Mouse (Mus musculus): ENCODE data around the gene Csrnp3.

Gene Csrnp3

DNA sequence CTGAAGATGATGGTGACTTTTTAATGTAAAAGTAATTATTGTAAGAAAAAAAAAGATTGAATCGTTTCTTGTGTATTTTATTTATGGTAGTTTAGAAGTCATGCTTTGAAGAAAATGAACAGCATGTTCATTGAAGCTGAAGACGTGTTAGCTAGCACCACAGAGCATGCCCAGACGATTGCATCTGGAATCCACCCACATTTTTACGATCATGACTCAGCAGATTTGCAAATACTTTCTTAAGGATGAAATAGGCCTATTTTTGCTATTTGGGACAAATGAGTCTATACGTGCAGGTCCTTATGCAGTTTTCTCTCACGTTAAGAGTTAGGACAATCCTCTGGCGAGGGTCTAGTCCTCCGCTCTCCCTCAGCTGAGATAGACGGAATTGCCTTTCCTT is 177.9 kb downstream of the Csrnp3 start:
- DNase-seq (ENCODE audit: low spot score): no peak

DNA sequence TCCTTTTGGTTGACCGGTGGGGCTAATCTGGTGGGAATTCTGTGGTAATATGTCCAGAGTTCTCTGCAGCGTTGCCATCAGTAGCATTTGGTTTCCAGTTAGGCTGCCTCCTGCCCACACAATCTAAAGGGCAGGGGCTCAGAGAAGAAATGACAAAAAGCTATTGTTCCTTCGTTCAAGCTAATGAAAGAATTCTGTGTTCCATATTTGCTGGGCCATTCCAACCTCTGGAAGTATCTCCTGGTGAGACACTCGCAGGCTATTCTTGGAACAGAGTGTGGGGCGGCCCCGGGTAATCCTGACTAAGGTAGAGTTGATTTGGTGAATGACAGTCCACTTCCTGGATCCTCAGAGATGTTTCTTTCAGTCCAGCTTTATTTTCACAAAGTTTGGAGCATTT is 179.3 kb downstream of the Csrnp3 start:
- DNase-seq (ENCODE audit: low spot score): no peak

DNA sequence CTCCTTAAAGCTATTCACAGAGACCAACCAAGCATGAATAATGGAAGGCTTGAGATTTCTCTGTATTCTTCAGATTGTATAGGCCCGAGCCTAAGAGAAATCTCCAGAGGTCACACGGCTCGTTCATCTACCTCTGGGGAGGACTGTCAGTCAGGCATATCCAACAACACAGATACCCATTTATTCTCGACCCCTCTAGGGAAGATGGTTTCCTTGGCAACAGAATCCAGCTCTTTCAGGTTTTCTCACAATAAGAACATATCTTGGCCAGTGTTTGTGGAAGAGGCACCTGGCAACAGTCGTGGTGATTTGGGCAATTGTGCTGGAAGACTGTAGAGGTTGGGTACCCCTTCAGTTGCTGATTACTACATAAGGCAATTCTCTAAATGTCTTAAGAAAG is 183.2 kb downstream of the Csrnp3 start:
- no peak for DNase-seq (ENCODE audit: low spot score)

DNA sequence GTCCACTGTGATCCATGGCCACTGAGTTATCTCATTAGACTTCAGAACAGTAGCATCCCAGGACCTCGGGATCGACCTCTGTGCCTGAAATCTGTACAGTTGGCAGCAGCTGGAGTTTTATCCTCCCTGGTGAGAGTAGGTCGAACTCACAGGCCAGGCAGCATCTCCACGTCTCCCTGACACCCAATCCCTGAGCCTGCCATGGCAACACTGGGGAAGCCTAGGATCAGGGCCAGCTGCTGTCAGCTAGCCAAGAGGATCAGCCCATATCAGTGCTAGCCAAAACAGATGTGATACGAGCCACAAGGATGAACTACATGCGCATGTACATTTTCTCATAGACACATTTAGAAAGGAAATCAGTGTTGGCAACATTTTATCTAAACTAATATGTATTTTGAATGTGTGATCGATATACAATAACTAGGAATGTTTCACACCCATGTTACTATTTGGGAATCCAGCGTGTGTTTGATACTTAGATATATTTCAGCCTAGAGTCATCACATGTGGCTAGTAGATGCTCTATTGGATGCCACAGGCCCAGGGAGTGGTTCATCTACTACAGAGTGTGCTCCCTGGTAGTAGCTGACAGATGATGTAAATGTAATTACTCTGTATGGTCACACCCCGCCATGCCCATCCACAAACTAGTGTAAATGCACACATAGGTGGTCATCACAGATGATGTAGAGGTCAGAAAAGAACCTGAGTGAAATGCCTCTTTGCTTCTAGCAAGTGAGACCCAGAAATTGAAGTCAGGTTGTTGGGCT is 189.5 kb downstream of the Csrnp3 start:
- DNase-seq (ENCODE audit: low spot score): peak; percentile 73

DNA sequence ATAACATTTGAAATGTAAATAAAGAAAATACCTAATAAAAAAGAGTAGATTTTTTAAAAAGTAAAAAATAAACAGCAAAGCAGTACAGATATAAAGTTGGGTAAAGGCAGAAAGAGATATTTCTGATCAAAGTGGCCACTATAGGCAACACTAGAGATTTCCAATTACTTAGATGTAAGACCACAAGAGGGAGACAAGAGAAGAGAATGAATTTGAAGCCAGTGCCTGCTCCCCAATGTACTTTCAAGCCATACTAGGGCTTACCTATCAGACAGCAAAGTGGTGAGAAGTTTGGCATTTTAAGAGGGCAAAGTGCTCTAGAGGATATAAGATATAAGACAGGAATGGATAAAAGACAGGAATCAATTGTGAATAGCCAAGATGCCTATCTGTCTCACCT is 195.0 kb downstream of the Csrnp3 start:
- DNase-seq (ENCODE audit: low spot score): no peak

DNA sequence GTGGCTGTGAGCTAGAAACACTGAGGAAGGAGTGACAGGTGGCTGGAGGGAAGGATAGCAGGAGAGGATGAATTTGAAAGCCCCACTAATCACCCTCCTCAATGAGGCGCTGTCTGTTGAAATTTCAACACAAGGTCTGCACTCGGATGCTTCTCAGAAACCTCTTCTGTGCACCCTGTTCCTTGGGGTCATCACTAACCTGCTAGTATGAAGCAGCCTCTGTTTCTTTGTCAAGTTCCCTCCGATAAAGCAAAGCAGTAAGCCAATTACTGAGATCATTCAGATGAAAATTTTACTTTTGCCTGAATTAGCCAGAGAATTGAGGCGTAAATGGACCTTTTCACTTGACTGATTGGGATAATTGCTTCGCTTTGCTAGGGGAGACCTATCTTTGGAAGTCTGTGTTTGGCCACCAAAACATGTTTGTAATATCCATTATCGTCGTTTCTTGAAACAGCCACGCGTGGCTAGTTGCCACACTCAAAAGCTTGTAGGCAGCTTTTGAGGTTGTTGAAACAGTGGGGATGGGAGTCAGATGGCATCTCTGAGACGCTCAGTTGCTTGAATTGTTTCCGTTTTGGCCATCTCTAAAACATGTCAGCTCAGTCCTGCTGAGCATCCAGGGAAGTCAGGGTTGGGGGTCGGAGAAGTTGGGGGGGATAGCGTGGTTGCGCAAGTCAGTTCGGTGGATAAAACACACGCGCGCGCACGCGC is 195.8 kb downstream of the Csrnp3 start:
- DNase-seq (ENCODE audit: low spot score): no peak

DNA sequence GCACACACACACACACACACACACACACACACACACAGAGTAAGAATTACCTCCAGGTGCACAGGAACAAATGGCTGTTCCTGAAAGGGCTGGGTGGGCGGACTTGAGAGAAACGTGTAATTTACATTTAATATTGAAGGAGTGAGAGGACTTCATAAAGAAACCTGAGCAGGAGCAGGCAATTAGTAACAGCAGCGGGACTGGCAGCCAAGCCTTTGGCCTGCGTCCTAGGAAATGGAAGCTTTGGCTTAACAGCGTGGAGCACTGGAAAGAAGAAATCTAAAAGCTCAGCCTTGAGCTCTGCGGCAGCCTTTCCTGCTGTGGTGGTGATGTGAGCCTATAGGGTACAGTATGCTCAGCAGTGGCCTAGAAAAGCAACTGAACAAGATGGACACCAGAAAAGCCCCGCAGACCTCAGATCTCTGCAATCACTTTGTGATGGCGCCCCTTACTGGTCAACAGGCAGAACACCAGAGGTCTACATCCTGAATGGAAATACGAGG is 196.4 kb downstream of the Csrnp3 start:
- DNase-seq (ENCODE audit: low spot score): peak; percentile 22

DNA sequence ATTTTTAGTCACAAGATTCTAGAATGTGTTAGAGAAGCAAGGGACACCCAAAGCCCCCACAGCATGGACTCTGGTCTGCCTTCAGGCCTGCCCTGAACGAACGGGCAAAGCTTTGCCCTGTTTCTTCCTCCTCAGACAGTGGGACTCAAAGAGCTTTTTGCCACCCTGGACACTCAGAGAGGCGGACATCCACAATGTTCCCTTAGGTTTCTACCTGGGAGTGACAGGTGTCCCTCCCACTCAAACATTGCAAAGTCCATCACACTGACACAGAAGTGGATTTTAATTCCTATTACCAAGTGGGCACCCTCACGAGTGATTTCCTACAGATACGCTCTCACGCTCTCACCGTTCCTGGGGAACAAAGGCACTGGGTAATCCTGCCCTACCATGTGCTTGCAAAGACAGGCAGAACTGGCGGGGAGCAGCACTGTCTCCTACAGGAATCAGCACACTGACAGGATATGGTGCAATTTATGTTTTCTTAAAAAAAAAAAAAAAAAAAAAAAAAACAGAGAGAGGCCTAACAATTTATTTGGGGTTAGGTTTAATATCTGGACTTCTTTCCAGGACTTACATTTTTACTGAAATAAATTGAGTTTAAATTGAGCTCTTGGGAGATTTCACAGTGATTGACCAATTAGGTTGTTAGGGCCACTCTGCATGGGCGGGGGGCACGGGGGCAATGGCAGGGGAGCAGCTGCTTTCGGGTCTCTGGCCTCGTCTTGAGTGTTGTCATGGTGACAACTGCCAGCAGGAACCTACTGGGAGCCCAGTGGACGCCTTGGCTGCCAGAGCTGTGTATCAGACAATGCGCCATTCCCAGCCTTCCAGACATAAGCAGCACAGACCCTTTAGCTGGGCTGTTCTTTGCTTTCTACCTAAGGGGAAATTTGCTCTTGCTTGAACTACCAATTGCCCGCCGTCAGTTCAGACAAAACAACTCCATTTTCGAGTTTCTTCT is 198.2 kb downstream of the Csrnp3 start:
- DNase-seq (ENCODE audit: low spot score): no peak

DNA sequence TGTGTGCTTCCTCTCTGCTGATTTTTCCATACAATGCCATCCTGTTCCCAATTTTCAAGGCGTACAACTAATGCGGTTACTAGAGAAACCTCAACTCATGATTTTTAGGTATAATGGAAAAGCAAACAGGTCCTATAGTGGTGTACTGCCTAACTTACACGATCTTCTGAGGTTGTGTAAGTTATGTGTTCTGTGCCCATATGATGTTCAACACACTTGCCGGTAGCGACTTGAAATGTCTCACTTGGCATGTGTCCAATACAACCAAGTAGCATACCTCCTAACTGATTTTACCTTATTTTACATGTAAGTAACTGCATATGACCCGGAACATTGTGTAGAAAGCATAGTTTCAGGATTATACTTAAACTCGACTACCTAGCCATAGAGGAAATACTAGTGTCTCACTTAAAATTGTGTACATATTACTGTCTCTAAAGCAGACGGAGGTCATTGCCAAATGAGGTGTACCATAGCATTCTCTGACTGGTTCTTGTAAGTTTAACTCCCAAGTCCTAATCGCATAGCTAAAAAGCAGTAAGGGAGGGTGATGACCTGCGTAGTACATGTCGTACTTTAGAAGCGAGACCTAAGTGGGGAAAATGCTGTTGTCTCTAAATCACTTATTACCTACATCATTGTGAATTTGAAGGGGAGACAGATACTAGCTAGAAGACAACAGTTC is 199.0 kb downstream of the Csrnp3 start:
- DNase-seq (ENCODE audit: low spot score): no peak

DNA sequence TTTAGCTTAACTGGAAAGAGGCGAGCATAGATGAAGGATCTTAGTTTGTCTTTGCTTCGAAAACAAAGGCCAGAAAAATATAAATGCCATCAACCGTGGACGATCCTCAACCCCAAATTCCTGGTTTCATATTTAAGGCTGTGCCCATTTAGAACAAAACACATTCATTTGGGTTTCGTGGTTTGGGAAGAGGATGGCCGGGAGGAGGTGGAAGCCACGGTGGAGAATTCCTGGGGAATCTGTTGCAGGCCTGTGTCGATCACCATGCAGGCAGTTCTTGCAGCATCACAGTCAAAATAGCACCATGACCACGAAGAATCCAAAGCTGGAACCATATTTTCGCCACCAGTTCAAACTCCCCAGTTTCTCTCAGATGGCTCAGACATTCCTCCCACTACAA is 217.7 kb downstream of the Csrnp3 start:
- no peak for DNase-seq (ENCODE audit: low spot score)

DNA sequence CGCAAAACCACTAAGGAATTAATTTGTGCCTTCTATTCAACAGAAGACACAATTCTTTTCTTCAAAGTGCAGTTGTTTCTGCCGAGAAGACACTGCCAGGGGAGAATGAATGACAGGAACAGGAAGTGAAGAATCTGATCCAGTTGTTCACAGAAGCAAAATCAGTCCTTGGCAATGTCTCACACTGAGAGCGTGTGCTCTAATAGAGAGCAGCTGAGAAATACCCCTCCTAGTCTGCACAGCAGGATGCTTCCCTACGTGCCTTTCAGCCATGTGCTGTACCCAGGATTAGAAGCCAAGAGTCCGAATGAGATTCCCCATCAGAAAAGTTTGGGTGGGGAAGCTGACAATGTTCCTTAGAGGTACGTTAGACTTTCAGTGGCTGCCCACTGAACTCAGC is 223.9 kb downstream of the Csrnp3 start:
- no peak for DNase-seq (ENCODE audit: low spot score)

DNA sequence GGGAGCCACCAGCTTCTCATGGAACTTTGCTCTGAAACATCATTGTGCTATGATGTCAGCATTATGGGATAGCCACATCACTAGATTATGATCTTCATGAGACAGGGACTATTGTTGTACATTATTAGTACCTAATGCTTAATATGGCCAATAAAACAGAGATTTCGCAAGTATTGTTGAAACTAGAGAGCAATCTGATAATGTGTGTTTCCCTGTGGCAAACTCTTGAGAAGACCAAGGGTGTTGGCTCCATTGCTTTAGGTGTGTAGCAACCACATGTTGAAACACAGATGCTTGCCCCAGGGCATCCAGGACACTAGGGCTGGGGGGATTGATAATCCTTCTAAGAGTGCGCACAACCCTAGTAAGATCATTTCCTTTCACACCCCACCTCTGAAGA is 235.2 kb downstream of the Csrnp3 start:
- DNase-seq (ENCODE audit: low spot score): no peak
